Mouse (Mus musculus) CH12.LX (cell line): Measurements from ENCODE around the gene Samd1. TPM values are rescaled to one million over a fixed set of nuclear protein-coding genes. Genes with fewer than 3 reads are reported as not detected.

Experiments used
- DNase-seq: peaks from one replicate; pipeline ENCODE4 v3.0.0-alpha.2; 2013; ENCODE audit errors: extremely low read depth
- H3K27ac ChIP-seq: 2 replicates; pipeline ENCODE4 v1.5.1; 2012; ENCODE audit warnings: low read depth, mild to moderate bottlenecking, control low read depth, moderate library complexity; ENCODE audit not compliant: insufficient read depth
- H3K27me3 ChIP-seq: replicated peaks from 2 replicates; pipeline ENCODE3; 2012; ENCODE audit warnings: inconsistent platforms
- H3K36me3 ChIP-seq, 2 experiments: replicated peaks in 1 of 2; 2 replicates each; pipeline versions ENCODE3 to v1.6.1; 2012; ENCODE audit warnings: inconsistent platforms in 1 of 2, low read length in 1 of 2, mild to moderate bottlenecking in 1 of 2, mixed read lengths in 1 of 2, moderate library complexity in 1 of 2; ENCODE audit not compliant: control insufficient read depth in 1 of 2, insufficient read depth in 1 of 2
- H3K4me1 ChIP-seq, 2 experiments: 2 replicates each; pipeline ENCODE4 v1.6.1; 2012; ENCODE audit warnings: inconsistent platforms in 1 of 2, moderate library complexity in 1 of 2; ENCODE audit not compliant: insufficient read depth in 2 of 2, control insufficient read depth in 1 of 2
- H3K4me2 ChIP-seq: 2 replicates; pipeline ENCODE4 v1.6.1; 2012; ENCODE audit warnings: low read depth, mild to moderate bottlenecking, control low read depth; ENCODE audit not compliant: poor library complexity, insufficient read depth, severe bottlenecking
- H3K4me3 ChIP-seq, 3 experiments: fragments of 150-350 bp in 1 of 3; sonication (generic) in 1 of 3; replicated peaks in 1 of 3; 2 replicates each; pipeline versions ENCODE3 to v1.5.1; 2011 to 2012; ENCODE audit warnings: low read depth in 2 of 3, low read length in 2 of 3, mild to moderate bottlenecking in 2 of 3, moderate library complexity in 2 of 3, control low read depth in 1 of 3, improper control_type of control experiment in 1 of 3, inconsistent platforms in 1 of 3, mixed read lengths in 1 of 3; ENCODE audit not compliant: poor library complexity in 1 of 3
- H3K79me2 ChIP-seq: replicated peaks from 2 replicates; pipeline ENCODE4 v1.6.1; 2012; ENCODE audit warnings: mild to moderate bottlenecking, moderate library complexity; ENCODE audit not compliant: control insufficient read depth, poor library complexity, insufficient read depth, severe bottlenecking; ENCODE audit errors: extremely low read depth
- H3K9ac ChIP-seq: 2 replicates; pipeline ENCODE4 v1.6.1; 2012; ENCODE audit warnings: low read depth, mild to moderate bottlenecking, control low read depth, moderate library complexity; ENCODE audit not compliant: insufficient read depth
- H3K9me3 ChIP-seq: replicated peaks from 2 replicates; pipeline ENCODE3; 2012; ENCODE audit warnings: low read length, inconsistent platforms, mixed read lengths
- BHLHE40 ChIP-seq: IDR thresholded peaks from 2 replicates; pipeline ENCODE4 v1.6.1; 2011; ENCODE audit warnings: mild to moderate bottlenecking, low read depth, low read length, improper control_type of control experiment
- CTCF ChIP-seq, 2 experiments: IDR thresholded peaks in 1 of 2; conservative IDR thresholded peaks in 1 of 2; 2 replicates each; pipeline ENCODE4 v1.5.1; 2011 to 2012; ENCODE audit warnings: low read depth in 2 of 2, low read length in 2 of 2, improper control_type of control experiment in 1 of 2, inconsistent platforms in 1 of 2, mild to moderate bottlenecking in 1 of 2, moderate library complexity in 1 of 2
- ETS1 ChIP-seq: conservative IDR thresholded peaks from 2 replicates; pipeline ENCODE4 v1.6.1; 2012; ENCODE audit warnings: low read depth, mild to moderate bottlenecking, inconsistent platforms, low read length, improper control_type of control experiment, moderate library complexity
- HCFC1 ChIP-seq: IDR thresholded peaks from 2 replicates; pipeline ENCODE4 v1.6.1; 2012; ENCODE audit warnings: low read depth, mild to moderate bottlenecking, inconsistent platforms, low read length, improper control_type of control experiment
- IRF4 ChIP-seq: IDR thresholded peaks from 2 replicates; pipeline ENCODE4 v1.6.1; 2014; ENCODE audit warnings: low read depth, mild to moderate bottlenecking, inconsistent platforms, low read length, improper control_type of control experiment
- POLR2A ChIP-seq: IDR thresholded peaks from 2 replicates; pipeline ENCODE4 v1.6.1; 2011; ENCODE audit warnings: low read depth, mild to moderate bottlenecking, improper control_type of control experiment, low read length
- RCOR1 ChIP-seq: conservative IDR thresholded peaks from 2 replicates; pipeline ENCODE4 v1.6.1; 2012; ENCODE audit warnings: low read depth, mild to moderate bottlenecking, inconsistent platforms, low read length, improper control_type of control experiment
- SIN3A ChIP-seq: IDR thresholded peaks from 2 replicates; pipeline ENCODE4 v1.6.1; 2012; ENCODE audit warnings: low read length, improper control_type of control experiment, inconsistent platforms
- SMC3 ChIP-seq: IDR thresholded peaks from 2 replicates; pipeline ENCODE4 v1.6.1; 2011; ENCODE audit warnings: low read depth, low read length, improper control_type of control experiment
- TBP ChIP-seq: conservative IDR thresholded peaks from 2 replicates; pipeline ENCODE4 v1.6.1; 2011; ENCODE audit warnings: low read depth, low read length, improper control_type of control experiment
- USF2 ChIP-seq: conservative IDR thresholded peaks from 2 replicates; pipeline ENCODE4 v1.6.1; 2011; ENCODE audit warnings: low read depth, low read length, improper control_type of control experiment
- ZC3H11A ChIP-seq: IDR thresholded peaks from 2 replicates; pipeline ENCODE4 v1.6.1; 2012; ENCODE audit warnings: low read depth, mild to moderate bottlenecking, inconsistent platforms, low read length, improper control_type of control experiment
- dilution Hi-C: fragments of 300-500 bp; cut with MboI; formaldehyde crosslinking; loops from 2 replicates; pipeline ENCODE4 v1.14.3; 2020; ENCODE audit warnings: low sequenced_read_pairs; ENCODE audit not compliant: extremely low pct_unique_long_range_greater_than_20kb, extremely low pct_ligation_motif_present
- in situ Hi-C: fragments of 300-500 bp; cut with MboI; formaldehyde crosslinking; loops from 3 replicates; pipeline ENCODE4 v1.14.3; 2019; ENCODE audit warnings: low sequenced_read_pairs, low pct_ligation_motif_present, low pct_unique_long_range_greater_than_20kb, mixed read lengths
- polyA plus RNA-seq: library from polyadenylated mRNA; unstranded; fragments of >175 nt; gene quantifications from 2 replicates; pipeline ENCODE4 v1.2.1, GENCODE M21; 2012; ENCODE audit warnings: low read depth; ENCODE audit not compliant: insufficient read length
- total RNA-seq, 2 experiments: library from RNA; depleted of rRNA; stranded (reverse); fragments of 300-350 nt in 1 of 2; fragments of >200 nt in 1 of 2; gene quantifications; 2 replicates each; pipeline ENCODE4 v1.2.3; 2012 to 2014

Samd1 gene
- total and polyA plus RNA-seq, 3 experiments = 42.1 to 54.5 (median 42.3) TPM

DNA sequence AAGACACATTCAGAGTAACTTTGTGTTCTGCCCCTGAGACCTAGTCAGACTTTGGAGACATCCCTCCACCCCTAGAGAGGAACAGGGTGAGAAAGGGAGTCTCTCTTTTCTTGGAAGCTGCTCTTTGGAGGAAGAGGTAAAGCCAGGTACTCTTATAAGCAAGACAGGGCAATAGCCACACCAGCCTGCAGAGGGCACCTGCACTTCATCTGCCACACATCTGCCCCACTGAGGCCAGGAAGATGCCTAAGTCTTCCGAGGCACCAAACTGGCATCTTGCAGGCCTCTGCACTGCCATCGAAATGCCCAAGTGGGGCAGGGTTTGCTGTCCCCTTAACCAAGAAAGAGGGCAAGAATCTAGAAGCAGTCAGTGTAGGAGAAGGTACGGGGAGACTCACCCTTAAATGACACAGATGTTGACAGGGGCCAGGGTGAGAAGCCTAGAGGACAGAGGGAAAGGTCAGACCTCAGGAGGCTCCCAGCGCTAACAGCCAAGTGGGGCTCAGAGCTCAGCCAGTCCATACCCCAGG lies 21.3 kb upstream of the Samd1 start (continued):
- TF ChIP-seq BHLHE40 = no peak
- no peak for TF ChIP-seq ZC3H11A
- no peak for TF ChIP-seq POLR2A
- TF ChIP-seq, all 38 proteins: peak for 3

DNA sequence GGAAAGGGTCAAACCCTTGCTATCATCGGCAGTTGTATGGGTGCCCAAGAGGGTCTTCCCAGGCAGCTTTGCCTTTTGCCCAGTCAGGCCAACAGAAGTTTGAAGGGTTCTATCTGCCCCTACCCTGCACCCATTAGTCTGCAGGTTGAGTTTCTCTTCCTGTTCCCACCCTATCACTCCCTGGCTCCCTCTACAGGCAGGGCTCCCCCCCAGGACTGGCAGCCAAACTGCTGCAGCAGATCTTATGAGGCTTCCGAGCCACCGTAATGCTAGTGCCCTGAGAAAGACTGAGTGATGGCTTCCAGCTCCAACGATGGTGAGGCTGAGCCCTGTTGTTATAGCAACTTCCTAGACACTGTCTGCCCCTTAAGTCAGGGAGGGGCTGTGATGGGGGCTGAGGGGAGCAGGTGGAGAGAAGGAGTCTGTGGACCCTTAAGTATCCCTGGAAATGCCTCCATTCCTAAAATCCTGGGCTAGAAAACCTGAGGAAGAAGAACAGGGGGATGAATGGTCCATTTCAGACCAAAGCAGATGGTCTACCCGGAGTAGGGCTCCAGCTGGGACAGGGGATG lies 20.6 kb upstream of the Samd1 start:
- H3K79me2 ChIP-seq = peaks cover 3% of the 10 kb centered on the region; the same call in 1 of the 2 replicates
- no peaks in the 10 kb centered on the region for H3K9me3 ChIP-seq
- H3K27me3 ChIP-seq = no peaks in the 10 kb centered on the region
- no peak overlapping the region for H3K4me2 ChIP-seq
- peaks cover 11 to 32% of the 10 kb centered on the region in 2 experiments for H3K36me3 ChIP-seq
- H3K4me1 ChIP-seq = peaks cover 7 to 48% of the 10 kb centered on the region in 2 experiments
- H3K4me3 ChIP-seq = no peak overlapping the region
- no peak overlapping the region for H3K27ac ChIP-seq
- in situ Hi-C loops (no loop called here), dilution Hi-C loops (no loop called here)
- no peak overlapping the region for H3K9ac ChIP-seq
- no peak for DNase-seq
- no peak for TF ChIP-seq IRF4
- peak in 1 of 2 experiments; percentile 33; a peak in 2 of 4 replicates for TF ChIP-seq CTCF (conservative IDR thresholded peaks at IDR 0.05 in 1 of 2, IDR thresholded peaks at IDR 0.05 in 1 of 2; ENCODE audit: low read depth in 2 of 2, low read length in 2 of 2)
- TF ChIP-seq ETS1 = no peak
- no peak for TF ChIP-seq USF2

DNA sequence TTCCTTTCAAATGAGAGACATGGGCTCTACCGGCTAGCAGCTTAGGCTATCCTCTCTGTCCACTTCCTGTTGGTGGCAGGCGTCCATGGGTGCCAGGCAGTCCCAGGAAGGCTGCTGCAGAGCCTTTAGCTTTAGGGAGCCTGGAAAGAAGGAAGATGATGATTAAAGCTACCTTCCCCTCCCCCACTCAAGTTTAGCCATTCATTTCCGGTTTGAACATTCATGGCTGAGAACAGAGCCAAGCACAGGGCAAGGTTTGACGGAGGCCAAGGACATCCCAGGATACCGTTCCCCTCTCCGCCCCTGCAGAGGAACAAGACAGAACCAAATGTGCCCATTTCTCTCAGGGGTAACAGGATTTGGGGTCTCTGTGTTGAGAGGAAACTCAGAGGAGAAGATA lies 19.8 kb upstream of the Samd1 start:
- H3K4me1 ChIP-seq = peaks cover 7 to 44% of the 10 kb centered on the region in 2 experiments
- TF ChIP-seq SIN3A (no peak), SMC3 (no peak), HCFC1 (no peak), RCOR1 (no peak), TBP (no peak)
- TF ChIP-seq, all 38 proteins: peak for 0
- Histone ChIP-seq H3K27me3 (no peaks in the 10 kb centered on the region), H3K27ac (no peak overlapping the region), H3K9me3 (no peaks in the 10 kb centered on the region), H3K4me3 (no peak overlapping the region), H3K79me2 (peaks cover 3% of the 10 kb centered on the region; the same call in 1 of the 2 replicates), H3K36me3 (peaks cover 14 to 39% of the 10 kb centered on the region in 2 experiments), H3K9ac (no peak overlapping the region), H3K4me2 (no peak overlapping the region)
- dilution Hi-C loops = no loop called here
- DNase-seq = no peak
- in situ Hi-C loops = no loop called here
